Mouse (Mus musculus): ENCODE data around the gene Twf2.

DNA sequence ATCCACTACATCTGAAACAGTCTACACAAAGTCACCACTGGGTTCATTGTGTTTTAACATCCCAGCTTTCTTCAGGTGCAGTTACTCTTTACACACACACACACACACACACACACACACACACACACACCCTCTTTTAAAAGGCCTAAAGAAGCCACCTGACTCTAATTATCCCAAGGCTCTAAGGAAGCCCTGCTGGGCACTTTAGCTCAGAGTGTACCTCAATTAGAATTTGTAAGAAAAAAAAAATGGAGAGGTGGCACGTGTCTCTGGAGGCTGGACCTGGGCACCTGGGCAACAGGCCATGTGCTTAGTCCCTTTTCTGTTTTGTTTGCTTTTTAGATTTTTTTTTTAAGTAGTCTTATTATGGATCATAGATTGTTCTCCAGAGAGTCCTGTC, 35.2 kb upstream of the Twf2 start:
- TF ChIP-seq MAX (IDR thresholded peaks at IDR 0.05) (no peak), CTCF (IDR thresholded peaks at IDR 0.05; ENCODE audit: control insufficient read depth, insufficient read depth, insufficient read length) (no peak), USF1 (IDR thresholded peaks at IDR 0.05; ENCODE audit: low read depth) (no peak), MYOD1 (IDR thresholded peaks at IDR 0.05; ENCODE audit: control insufficient read depth, insufficient read length, low read depth) (no peak), FOSL1 (IDR thresholded peaks at IDR 0.05; ENCODE audit: insufficient read depth, low read length, poor library complexity, severe bottlenecking) (no peak), MYOG (IDR thresholded peaks at IDR 0.05; ENCODE audit: control insufficient read depth, extremely low read depth, insufficient read length) (no peak)

Measured in C2C12 (cell line).